Mouse (Mus musculus) frontal cortex, postnatal 36 days (tissue): ENCODE data around the gene Purb.

Experiments
- DNase-seq, 2 experiments: peaks; one replicate each; pipeline ENCODE4 v3.0.0; 2022; ENCODE audit warnings: low spot score in 2 of 2

The Purb gene

DNA sequence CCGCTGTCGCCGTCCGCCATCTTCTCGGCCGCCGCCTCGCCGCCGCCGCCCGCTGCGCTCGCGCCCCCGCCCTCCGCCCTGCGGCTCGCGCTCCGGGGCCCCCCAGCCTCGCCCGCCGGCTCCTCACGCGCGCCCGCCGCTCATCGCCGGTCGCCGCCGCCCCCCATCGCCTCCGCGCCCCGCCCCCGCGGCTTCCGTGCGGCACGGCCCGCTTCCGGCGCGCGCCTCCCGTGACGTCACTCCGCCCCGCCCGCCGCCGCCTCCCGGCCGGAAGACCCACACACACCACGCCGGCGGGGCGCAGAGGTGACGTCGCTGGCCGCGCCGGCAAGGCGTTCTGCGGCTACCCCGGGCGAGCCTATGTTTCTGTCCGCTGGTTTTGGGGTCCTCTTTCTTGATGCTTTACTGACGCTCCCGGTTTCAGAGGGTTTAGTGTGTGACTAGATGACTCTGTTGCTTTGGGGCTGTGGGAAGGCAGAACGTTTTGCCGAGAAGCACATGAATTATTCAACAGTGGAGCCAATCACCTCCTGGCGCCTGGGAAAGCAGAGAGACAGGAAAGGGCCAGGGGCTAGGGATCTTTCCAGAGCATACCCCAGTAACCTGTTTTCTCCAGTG is at the start of gene Purb:
Purb (minus strand) TSS at position 51 of the 618 bp plus-strand sequence.
- DNase-seq, result peak; percentile 88 to 90

DNA sequence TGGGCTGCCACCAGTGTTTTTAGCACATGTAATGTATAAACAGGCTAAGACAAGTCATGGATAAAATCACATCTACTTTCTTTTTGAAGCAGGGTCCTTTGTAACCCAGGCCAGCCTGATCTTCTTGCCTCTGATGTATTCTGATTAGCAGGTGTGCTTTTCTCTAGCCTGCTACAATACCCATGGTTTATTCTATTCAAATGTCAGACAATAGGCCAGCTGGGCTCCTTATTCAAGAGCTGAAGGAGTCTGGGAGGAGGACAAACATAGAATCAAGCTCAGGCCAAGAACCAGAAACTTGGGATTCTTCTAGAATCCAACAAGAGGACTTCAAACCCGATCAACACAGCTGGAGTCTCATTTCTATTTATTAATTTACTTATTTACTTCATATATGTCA is 49.5 kb upstream of the Purb start:
- DNase-seq, result no peak

DNA sequence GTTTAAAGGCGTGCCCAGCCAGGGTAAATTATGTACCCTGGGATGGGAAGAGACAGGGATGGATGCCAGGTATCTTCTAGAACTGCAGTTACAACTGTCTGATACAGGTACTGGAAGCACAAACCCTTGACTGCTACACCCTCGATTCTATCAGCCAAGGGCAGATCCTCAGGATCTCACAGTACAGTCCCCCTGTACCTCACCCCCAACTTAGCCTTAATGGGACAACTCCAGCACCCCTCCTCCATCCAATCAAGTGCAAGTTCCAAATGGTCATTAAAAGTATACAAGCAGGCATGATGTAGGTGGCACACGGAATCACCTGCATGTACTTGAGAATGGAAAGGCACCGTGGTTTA is 49.1 kb upstream of the Purb start:
- no peak for DNase-seq

DNA sequence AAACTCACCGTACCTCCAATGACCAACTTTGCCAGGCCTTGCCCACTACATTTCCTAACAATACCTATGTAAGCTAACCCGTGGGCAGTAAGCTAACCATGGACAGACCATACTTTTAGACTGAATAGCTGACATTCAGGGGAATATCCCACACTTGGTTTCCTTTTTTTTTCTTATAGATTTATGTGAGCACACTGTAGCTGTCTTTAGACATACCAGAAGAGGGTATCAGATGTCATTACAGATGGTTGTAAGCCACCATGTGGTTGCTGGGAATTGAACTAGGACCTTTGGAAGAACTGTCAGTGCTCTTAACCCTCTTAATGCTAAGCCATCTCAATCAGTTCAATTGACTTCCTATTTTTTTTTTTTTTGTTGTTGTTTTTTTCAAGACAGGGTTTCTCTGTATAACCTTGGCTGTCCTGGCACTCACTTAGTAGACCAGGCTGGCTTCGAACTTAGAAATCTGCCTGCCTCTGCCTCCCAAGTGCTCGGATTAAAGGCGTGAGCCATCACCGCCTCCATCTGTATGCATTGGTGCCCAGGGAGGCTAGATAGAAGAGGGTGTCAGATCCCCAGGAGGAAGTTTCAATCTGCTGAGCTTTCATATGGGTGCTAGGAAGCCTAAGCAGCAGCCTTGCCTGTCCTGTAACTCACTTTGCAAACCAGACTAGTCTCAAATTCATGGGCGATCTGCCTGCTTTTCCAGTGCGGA is 48.6 kb upstream of the Purb start:
- no peak for DNase-seq

DNA sequence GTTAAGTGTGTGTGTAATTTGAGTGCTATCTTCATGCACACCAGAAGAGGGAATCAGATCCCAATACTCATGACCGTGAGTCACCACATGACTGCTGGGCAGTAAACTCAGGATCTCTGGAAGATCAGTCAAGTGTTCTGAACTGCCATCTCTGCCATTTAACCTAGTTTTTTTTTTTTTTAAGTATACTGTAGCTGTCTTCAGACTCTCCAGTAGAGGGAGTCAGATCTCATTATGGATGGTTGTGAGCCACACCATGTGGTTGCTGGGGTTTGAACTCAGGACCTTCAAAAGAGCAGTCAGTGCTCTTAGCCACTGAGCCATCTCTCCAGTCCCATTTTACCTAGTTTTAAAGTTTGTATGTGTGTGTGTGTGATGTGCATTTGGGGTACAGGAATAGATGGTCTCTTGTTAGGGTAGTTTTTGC is 48.0 kb upstream of the Purb start:
- DNase-seq, result no peak

DNA sequence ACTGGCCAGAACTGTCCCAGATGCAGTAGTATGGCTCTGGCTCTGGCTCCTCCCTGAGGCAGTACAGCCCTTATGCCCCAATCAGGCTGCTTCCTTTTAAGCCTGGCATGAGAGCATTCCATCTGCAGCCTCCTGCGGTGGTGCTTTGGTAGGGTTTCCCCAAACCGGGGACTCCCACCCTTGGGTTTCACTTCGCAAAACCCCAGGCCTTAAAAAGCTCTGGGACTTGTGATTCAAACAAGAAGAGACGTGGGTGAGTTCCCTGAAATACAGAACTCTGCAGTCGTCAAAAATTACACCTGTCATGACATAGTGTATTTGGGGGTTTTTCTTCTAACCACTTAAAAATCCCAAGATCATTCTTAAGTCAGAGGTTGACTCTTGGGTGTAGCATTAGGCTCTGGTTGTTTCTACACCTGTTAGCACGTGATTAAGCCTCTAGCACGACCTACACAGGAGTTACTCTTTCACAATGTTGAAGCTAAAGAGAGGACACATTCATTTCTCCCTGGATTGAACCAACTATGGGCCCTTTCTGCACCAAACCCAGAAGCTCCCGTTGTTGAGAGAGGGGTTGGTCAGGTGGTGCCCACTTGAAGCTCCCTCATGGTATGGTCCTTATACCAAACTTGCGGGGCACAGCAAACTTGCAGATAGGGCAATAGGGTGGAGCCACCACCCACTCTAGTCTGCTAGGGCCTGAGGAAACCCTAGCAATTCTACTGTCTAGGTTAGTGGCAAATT is 47.2 kb upstream of the Purb start:
- no peak for DNase-seq

DNA sequence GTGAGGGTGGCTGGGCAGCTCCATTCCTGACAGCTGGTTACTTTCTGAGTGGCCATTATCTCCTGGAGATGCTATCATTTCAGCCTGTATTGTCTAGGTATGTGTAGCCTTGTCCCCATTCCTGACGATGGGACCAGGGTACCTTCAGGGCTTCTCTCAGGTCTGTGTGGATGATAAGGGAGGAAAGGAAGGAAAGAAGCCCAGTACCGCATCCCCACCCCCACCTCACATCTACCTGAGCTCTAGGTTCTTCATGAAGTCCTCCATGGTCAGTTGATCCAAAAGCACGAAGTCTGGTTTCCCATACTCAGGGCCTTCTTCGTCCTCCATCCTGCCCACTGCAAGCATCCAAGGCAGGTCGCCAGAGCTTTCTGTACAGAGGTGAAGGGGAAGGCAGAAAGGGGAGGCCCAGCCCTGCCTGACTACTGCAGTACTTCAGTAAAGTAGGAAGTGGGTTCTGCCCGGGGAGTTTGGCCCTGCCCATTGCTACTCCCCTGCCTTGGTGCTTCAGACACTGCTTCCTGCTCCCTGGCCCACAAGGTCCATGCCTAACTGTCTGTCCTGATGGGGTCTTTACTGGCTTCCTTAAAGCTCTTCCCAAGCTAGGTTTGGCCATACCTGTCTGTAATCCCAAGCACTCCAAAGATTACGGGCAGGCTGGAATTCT is 44.9 kb upstream of the Purb start, which contains the start of gene Myo1g:
Myo1g (minus strand) TSS at position 459 of the 667 bp plus-strand sequence.
- DNase-seq, result no peak

DNA sequence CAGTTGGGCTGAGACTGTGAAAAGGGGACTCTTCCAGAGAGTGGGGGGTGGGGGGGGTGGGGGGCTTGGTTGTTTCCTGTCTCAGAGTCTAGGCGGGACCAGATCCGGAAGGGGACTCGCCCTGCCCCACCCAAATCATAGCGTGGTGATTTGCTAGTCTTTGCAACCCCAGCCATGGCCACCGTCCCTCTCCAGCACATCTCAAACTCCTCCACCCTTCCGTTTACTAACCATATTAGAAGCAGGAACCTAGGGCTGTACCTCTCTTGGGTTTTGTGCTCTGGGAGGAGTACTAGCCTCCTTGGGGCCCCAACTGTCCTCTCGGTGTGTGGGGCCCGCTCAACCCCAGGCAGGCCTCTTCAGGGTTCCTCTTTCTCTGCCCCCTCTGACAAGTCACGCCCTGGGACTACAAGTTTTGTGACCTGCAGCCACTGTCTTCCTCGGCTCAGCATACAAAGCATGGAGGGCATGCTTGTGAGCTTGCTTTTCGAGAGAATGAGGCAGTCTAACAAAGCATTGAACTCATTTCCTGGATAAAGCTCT is 43.8 kb upstream of the Purb start:
- no peak for DNase-seq

DNA sequence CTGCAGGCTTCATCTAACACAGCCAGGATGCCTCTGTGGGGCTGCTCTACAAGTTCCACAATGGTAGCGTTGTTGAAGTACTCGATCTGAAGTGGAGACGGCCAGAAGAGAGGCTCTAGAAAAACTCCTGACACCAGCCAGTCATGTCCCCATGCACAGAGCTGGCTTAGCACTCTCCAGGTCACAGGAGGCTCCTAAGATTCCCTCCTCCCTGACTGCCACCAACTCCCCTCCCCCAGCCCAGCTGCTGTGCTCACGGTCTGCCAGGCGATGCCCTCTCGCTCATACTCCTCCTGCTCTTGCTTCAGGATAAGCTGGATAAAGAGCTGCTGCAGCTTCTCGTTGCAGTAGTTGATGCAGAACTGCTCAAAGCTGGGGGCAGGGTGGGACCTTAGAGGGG is 39.1 kb upstream of the Purb start:
- no peak for DNase-seq

DNA sequence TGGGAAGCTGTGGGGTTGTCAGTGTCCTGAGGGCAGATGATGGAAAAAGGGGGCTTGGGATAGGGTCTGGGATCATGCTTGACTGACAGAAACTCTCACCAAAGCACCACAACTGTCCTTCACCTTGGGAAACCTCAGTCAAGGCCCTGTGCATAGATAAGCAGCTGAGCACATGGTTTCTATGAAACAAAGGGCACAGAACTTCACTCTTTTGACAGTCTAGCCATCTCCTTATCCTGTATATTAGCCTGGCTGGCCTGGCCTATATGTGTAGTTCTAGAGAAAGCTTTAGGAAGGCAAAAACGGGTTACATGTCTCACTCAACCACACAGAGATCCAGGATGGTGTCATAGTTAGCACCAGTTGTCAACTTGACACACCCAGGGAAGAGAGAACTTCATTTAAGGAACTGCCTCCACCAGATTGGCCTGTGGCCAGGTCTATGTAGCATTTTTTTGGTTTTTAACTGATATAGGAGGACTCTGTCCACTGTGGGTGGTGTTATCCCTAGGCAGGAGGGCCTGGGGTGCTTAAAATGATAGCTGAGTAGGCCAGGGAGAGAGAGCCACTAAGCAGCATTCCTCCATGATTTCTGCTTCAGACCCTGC is 32.7 kb upstream of the Purb start:
- no peak for DNase-seq

DNA sequence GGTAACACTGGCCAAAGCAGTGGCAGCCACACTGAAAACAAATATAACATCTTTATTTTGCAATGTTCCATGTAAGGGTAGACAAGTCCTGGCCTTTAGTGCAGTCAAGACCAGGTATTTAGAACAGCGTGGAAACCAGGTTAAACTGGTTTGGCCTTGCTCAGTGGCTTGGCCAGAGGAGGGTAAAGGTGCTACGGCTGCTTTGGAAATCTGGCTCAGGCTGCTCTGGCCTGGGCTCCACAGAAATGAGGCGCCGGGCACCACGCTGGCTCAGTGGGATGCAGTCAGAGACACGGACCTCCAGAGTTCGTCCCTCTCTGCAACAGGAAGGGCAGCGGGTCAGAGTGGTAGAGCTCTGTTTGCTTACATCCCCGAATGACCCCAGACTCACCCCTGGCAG is 30.8 kb upstream of the Purb start:
- DNase-seq, result no peak

DNA sequence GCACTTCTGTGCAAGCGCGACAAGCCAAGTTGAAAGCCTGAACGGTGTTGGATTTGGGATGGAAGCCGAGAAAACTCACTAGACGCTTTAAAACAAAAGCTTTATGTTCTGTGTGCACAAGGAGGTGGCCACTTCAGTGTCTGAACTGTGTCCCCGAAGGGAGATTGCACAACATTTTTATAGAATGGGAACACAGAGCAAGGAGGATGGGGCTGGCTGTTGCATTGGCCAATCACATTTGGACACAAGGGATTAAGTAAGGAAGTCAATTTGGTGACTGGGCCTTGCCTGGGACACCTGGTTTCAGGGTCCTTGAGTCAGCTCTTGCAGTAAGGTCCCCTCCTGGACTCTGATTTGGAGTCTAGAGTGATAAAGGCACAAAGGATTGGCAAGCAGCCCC is 29.0 kb upstream of the Purb start:
- no peak for DNase-seq

DNA sequence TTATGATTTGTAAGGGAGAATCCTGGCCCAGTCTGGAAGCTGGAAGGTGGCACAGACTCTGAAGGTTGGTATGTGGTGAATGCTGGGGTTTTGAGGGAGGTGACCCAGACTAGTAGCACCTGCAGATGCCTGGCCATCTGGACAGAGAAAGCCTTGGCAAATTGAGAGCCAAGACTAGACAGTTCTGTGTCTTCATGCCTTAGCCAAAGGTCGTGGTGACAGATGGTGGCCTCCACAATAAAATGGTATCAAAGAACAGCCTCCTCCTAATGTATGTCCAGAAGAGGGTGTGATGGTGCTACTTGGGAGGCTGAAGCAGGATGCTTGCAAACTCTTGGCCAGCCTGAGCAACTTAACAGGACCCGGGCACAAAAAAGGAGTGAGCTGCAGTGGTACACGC is 28.5 kb upstream of the Purb start:
- DNase-seq, result no peak

DNA sequence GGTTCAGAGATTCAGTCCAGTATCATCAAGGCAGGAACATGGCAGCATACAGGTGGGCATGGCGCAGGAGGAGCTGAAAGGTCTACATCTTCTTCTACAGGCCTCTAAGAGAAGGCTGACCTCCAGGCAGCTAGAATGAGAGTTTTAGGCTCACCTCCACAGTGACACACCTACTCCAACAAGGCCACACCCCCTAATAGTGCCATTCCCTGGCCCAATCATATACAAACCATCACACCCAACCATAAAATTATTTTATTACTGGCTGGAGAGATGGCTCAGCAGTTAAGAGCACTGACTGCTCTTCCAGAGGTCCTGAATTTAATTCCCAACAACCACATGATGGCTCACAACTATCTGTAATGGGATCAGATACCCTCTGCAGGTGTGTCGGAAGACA is 26.8 kb upstream of the Purb start:
- DNase-seq, result no peak

DNA sequence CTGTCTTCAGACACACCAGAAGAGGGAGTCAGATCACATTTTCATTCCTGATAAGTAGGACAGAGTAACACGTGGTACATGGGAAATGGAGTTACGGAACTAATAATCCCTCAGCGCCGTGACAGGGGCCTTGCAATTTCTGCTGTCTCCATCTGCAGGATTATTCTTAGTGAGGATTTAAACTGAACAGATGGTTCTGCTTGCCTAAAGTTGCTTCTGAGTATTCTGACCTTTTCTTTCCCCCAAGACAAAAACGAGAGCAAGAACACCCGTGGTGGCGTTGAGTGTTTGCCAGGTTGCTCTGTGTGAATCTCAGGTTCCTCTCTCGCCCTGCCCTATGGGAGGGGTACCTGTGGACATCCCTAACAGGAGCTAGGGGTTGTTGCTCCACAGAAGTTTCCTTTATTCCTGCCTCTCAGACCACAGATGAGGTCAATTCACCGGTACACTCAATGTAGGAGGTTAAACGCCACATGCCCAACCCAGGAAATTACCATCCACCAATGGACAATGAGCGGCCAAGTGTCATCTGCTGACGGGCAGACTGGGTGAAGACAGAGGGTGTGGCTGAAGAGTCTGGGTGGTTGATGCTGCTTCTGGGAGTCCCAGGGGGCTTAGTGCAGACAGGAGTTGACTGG is 21.7 kb upstream of the Purb start:
- no peak for DNase-seq

DNA sequence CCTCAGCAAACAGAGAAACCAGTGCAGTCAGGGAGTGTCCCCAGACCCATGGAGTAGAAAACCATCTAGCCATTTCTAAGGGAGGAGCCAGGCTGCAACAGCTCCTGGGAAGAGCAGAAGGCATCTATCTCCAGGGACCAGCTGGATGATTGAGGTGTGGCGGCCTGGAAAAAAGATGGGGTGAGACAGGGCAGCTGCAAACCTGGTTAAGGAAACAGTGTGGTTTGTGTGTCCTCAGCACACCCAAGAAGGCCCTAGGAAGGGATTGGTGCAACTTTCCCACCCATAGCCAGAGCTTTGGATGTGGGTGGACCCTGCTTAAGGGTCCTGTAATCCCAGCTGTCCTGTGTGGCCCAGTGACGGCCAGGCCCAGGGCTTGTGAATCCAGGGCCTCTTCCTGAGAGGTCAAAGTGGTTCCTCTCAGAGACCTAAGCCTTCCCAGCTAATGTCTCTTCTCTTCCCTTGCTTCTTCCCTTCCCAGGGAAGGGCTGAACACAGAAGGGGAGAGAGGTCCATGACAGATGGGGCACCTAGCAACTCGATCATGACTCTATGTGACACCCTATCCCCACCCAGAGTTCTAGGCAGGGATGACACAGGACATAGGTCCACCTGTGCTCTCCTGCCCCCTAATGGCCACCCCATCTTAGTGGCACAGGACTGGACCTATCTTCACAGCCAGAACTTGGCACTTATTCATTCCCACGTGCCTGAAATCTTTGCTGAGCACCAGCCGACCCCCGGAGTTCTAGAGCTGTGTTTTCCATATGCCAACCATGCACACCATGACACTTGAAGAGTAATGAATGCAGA is 14.2 kb upstream of the Purb start:
- no peak for DNase-seq

DNA sequence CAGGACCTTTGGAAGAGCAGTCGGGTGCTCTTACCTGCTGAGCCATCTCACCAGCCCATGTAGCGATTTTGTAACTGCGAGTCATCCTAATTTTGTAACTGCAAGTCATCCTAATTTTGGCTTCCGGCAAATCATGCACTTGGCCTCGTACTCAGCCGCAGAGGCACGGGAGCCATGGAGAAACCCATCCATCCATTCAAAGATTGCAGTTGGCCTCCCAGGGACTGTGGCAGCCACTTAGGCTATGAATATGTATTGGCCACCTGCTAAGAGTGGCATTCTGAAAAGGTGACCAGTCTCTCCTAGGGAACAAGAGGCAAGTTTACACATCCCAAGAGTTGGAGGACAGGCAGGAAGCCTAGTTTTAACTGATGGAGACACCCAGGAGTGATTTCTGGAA is 13.5 kb upstream of the Purb start:
- no peak for DNase-seq

DNA sequence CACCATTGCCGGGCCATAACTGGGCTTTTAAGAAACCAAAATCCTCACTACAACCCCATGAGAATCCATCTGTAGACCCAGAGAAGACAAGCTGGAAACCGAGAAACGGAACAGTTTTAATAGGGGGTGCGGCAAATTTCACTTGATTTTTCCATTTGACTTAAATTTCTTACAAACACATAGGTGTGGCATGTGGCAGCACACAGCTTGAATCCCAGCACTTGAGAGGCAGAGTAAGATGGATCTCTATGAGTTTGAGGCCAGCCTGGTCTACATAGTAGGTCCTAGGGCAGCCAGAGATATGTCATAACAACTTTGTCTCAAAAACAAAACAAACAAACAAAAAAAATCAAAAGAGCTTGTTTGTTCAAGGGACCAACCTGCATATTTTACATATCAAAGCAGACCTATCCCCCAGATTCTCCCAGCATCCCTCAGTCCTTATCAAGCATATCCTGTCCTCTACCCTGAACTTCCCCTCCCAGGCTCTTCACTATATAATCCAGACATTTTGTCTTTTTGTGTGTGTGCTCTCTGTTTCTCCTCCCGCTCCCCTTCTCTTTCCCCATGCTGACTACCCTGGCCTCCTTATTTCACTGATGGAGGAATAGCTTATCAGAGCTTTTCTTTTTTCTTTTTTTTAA is 12.4 kb upstream of the Purb start:
- DNase-seq, result no peak

DNA sequence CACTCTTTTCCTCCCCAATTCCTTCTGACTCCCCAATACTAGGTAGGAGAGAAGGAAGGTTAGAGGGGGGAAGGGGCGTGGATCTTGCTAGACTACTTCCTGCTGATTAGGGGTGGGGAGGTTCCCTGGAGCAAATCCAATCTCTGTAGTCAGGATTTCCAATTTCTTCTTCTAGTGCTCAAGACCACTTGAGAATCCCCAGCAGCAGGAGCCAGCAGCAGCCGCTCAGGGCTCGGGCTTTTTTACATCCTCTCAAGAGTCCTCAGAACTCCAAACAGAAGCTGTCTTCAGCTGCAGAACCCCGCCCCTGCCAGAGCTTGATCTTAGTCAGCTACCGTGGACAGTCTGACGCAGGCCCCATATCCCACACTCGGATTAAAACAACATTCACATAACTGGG is 11.8 kb upstream of the Purb start:
- DNase-seq, result no peak

DNA sequence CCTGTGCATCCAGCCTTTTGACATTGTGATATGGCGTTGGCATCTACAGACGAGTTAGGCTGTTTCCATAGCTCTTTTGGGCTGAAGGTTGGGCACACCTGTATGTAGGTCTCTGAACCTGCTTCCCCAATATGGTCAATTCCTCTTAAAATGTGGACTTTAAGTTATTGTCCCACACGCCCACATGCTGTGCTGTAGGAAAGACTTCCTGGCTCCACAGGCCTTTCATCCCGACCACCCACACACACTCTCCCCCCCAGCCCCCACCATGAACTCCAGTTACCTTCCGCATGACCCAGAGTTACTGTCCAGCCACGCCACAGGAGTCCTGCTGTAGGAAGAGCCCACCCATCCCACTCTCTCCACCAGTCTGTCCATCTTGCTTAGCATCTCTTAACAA is 11.2 kb upstream of the Purb start:
- DNase-seq, result no peak
